In the genomic region with DNA sequence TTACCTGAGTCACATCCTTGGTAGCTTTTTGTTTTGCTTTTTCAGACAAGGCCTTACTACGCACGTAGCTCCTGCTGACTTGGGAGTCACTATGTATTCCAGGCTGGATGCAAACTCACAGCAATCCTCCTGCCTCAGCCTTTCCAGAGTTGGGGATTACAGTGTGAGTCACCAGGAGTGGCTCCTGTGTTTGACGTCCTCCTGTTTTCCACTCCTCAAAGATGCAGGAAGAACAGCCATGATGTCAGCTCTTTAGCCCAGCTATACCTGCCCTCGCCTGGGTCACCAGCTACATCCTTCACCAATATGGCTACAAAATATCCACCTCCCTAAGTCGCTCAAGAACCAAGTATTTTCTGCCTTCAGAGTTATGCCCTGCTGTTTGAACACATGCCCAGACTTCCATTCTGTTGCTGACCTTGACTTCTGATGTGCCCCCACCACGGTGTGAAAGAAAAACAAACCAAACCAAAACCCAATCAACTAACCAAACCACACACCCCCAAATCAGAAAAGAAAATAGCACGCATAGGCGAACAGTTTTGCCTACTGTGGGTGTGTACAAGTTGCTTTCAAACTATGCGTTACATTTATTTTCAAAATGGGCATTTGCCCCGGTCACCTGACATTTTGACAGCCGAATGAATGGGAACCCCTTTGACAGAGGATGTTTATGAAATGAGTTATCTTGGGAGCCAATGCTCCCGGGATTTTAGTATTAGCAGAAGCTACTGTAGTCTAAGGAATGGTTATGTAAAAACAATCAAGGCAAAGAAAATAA, we compare ENCODE assay signal across 8 mouse cellular contexts. TPM values are rescaled to one million over a fixed set of nuclear protein-coding genes. Genes with fewer than 3 reads are reported as not detected.
DNase-seq lines count a peak whose midpoint lies in the region; ATAC-seq and TF ChIP-seq lines count a peak whose summit lies in the region.

No protein-coding gene starts in this region.

- H3K36me3 ChIP-seq in liver, adult 2 months (ENCODE audit: control insufficient read depth, insufficient read depth, low read length) = no peaks in the 10 kb centered on the region
- no peaks in the 10 kb centered on the region for H3K36me3 ChIP-seq in embryonic facial prominence, embryonic 15.5 days
- no peaks in the 10 kb centered on the region for H3K36me3 ChIP-seq in intestine, postnatal 0 days (ENCODE audit: control insufficient read depth, insufficient read depth)
- no peaks in the 10 kb centered on the region for H3K36me3 ChIP-seq in neural tube, embryonic 14.5 days (ENCODE audit: control insufficient read depth, insufficient read depth, low read length)

- no peak for DNase-seq in liver, adult 2 months (ENCODE audit: extremely low read depth, low read depth, low spot score)
- no peak for DNase-seq in liver
- no peak for DNase-seq in layer of hippocampus, adult 18-20 months (ENCODE audit: low spot score in 2 of 2)

- peak overlapping the region; percentile 89 for H3K4me2 ChIP-seq in embryonic facial prominence, embryonic 15.5 days (replicated peaks)
- peak overlapping the region; percentile 99 for H3K4me2 ChIP-seq in intestine, postnatal 0 days (replicated peaks; ENCODE audit: low read depth)
- peak overlapping the region; percentile 90 for H3K4me2 ChIP-seq in neural tube, embryonic 14.5 days (ENCODE audit: low read depth, low read length)

- H3K4me1 ChIP-seq in liver, adult 2 months (ENCODE audit: control insufficient read depth, insufficient read depth, low read length) = peaks cover 10% of the 10 kb centered on the region
- peaks cover 55% of the 10 kb centered on the region for H3K4me1 ChIP-seq in embryonic facial prominence, embryonic 15.5 days
- no peaks in the 10 kb centered on the region for H3K4me1 ChIP-seq in intestine, postnatal 0 days (replicated peaks; ENCODE audit: control insufficient read depth, insufficient read depth, low read length)
- peaks cover 11% of the 10 kb centered on the region; the same call in 1 of the 2 replicates for H3K4me1 ChIP-seq in neural tube, embryonic 14.5 days (ENCODE audit: control insufficient read depth, insufficient read depth, low read length)

- H3K9ac ChIP-seq in liver, adult 2 months (ENCODE audit: low read depth, low read length) = no peak overlapping the region
- H3K9ac ChIP-seq in embryonic facial prominence, embryonic 15.5 days = peak overlapping the region; percentile 96; the same call in 1 of the 2 replicates
- H3K9ac ChIP-seq in intestine, postnatal 0 days (ENCODE audit: low read depth, low read length) = no peak overlapping the region
- H3K9ac ChIP-seq in neural tube, embryonic 14.5 days (replicated peaks; ENCODE audit: low read depth, low read length) = peak overlapping the region; percentile 90

- H3K27ac ChIP-seq in liver, adult 2 months (replicated peaks; ENCODE audit: insufficient read depth, low read depth, low read length) = no peak overlapping the region
- H3K27ac ChIP-seq in embryonic facial prominence, embryonic 15.5 days (replicated peaks) = no peak overlapping the region
- no peak overlapping the region for H3K27ac ChIP-seq in intestine, postnatal 0 days (ENCODE audit: low read depth, low read length)
- H3K27ac ChIP-seq in neural tube, embryonic 14.5 days (ENCODE audit: low read depth, low read length) = no peak overlapping the region

- H3K79me2 ChIP-seq in liver, adult 2 months (ENCODE audit: control insufficient read depth, insufficient read depth, low read length) = peaks cover 41% of the 10 kb centered on the region

- H3K27me3 ChIP-seq in liver, adult 2 months (ENCODE audit: control insufficient read depth, insufficient read depth, low read length) = no peaks in the 10 kb centered on the region
- H3K27me3 ChIP-seq in embryonic facial prominence, embryonic 15.5 days = no peaks in the 10 kb centered on the region
- H3K27me3 ChIP-seq in intestine, postnatal 0 days (replicated peaks; ENCODE audit: control insufficient read depth, insufficient read depth, low read length) = no peaks in the 10 kb centered on the region
- no peaks in the 10 kb centered on the region for H3K27me3 ChIP-seq in neural tube, embryonic 14.5 days (ENCODE audit: control insufficient read depth, insufficient read depth, low read length)

- no peak for TF ChIP-seq POLR2A in liver, adult 2 months (IDR thresholded peaks at IDR 0.05; ENCODE audit: extremely low read depth, insufficient read depth, low read length)

- 67% methylated on average over 12 of the region's 12 CpGs for WGBS in liver, adult 2 months
- WGBS in embryonic facial prominence, embryonic 15.5 days = 78% methylated on average over 12 of the region's 12 CpGs
- WGBS in intestine, postnatal 0 days = 74% methylated on average over 12 of the region's 12 CpGs
- WGBS in neural tube, embryonic 14.5 days = 83% methylated on average over 12 of the region's 12 CpGs

- no peaks in the 10 kb centered on the region for H3K9me3 ChIP-seq in embryonic facial prominence, embryonic 15.5 days (replicated peaks)
- H3K9me3 ChIP-seq in intestine, postnatal 0 days (ENCODE audit: control insufficient read depth) = no peaks in the 10 kb centered on the region
- H3K9me3 ChIP-seq in neural tube, embryonic 14.5 days (ENCODE audit: control insufficient read depth, low read length) = no peaks in the 10 kb centered on the region

- peak overlapping the region; percentile 86; the same call in 1 of the 2 replicates for H3K4me3 ChIP-seq in liver, adult 2 months (ENCODE audit: insufficient read depth, low read depth, low read length)
- peak overlapping the region; percentile 97 for H3K4me3 ChIP-seq in embryonic facial prominence, embryonic 15.5 days (replicated peaks)
- peak overlapping the region; percentile 95 for H3K4me3 ChIP-seq in intestine, postnatal 0 days (ENCODE audit: low read depth, low read length)
- H3K4me3 ChIP-seq in neural tube, embryonic 14.5 days (ENCODE audit: low read depth, low read length) = peak overlapping the region; percentile 86

- ATAC-seq in embryonic facial prominence, embryonic 15.5 days (ENCODE audit: insufficient number of reproducible peaks, low FRiP score, low TSS enrichment, low read depth) = no peak
- no peak for ATAC-seq in intestine, postnatal 0 days
- ATAC-seq in neural tube, embryonic 14.5 days (ENCODE audit: low read depth) = no peak
- no peak for ATAC-seq in frontal cortex, adult (ENCODE audit: low TSS enrichment)
- ATAC-seq in erythroid progenitor cell, adult 5-6 weeks (replicated peaks; ENCODE audit: low FRiP score, poor library complexity, severe bottlenecking) = no peak

- no peak for TF ChIP-seq CTCF in liver, adult 2 months (IDR thresholded peaks at IDR 0.05; ENCODE audit: low read depth, low read length)
- TF ChIP-seq CTCF in intestine, postnatal 0 days (IDR thresholded peaks at IDR 0.05; ENCODE audit: low read depth) = no peak

RNA-seq across cellular contexts. Expression of a gene that starts 1.6 kb away (rescaled TPM):
- 5.2 and 7.4 TPM in 2 replicates for total RNA-seq in liver, adult 2 months (2014; rRNA removed)
- 5.9 and 8.6 TPM in 2 replicates for polyA plus RNA-seq in liver, adult 2 months (2012; rRNA removed)
- 27.9 and 30.5 TPM in 2 replicates for polyA plus RNA-seq in embryonic facial prominence, embryonic 15.5 days (2015; fragmentation: Nextera tagmentation; extraction: Ambion mirVana)
- polyA plus RNA-seq in intestine, postnatal 0 days (2015; fragmentation: Nextera tagmentation; extraction: Ambion mirVana) = 10.4 and 11.8 TPM in 2 replicates
- polyA plus RNA-seq in neural tube, embryonic 14.5 days (2014; fragmentation: Nextera tagmentation; extraction: Ambion mirVana) = 32.6 and 33.3 TPM in 2 replicates
- 100 to 1,000 TPM; 111 to 130 TPM for total RNA-seq in layer of hippocampus, adult 18-20 months (2021)
- 3.8 and 19.1 TPM in 2 replicates for total RNA-seq in erythroid progenitor cell, adult 5-6 weeks (2015; ENCODE audit: low replicate concordance)
- 5.8 and 9.1 TPM in 2 replicates for total RNA-seq in erythroid progenitor cell, adult 5-6 weeks (2017; ENCODE audit: low replicate concordance)

RNA-seq across cellular contexts. Expression of a gene that starts 11.9 kb away (rescaled TPM):
- total RNA-seq in liver, adult 2 months (2014; rRNA removed) = 10.0 and 11.4 TPM in 2 replicates
- 6.8 and 8.3 TPM in 2 replicates for polyA plus RNA-seq in liver, adult 2 months (2012; rRNA removed)
- 35.5 and 40.6 TPM in 2 replicates for polyA plus RNA-seq in embryonic facial prominence, embryonic 15.5 days (2015; fragmentation: Nextera tagmentation; extraction: Ambion mirVana)
- polyA plus RNA-seq in intestine, postnatal 0 days (2015; fragmentation: Nextera tagmentation; extraction: Ambion mirVana) = 46.8 and 48.3 TPM in 2 replicates
- polyA plus RNA-seq in neural tube, embryonic 14.5 days (2014; fragmentation: Nextera tagmentation; extraction: Ambion mirVana) = 24.2 and 27.8 TPM in 2 replicates
- 10 to 100 TPM; 42.5 to 48.2 TPM for total RNA-seq in layer of hippocampus, adult 18-20 months (2021)
- 15.1 and 24.7 TPM in 2 replicates for total RNA-seq in erythroid progenitor cell, adult 5-6 weeks (2015; ENCODE audit: low replicate concordance)
- total RNA-seq in erythroid progenitor cell, adult 5-6 weeks (2017; ENCODE audit: low replicate concordance) = 6.4 and 8.9 TPM in 2 replicates

Comparison
In these comparisons a context has a peak if more than half of its experiments do, and no peak if none do; other contexts are left out.
1. H3K9ac ChIP-seq: peak in embryonic facial prominence, embryonic 15.5 days (single experiment) and neural tube, embryonic 14.5 days (single experiment); none in liver, adult 2 months (single experiment) and intestine, postnatal 0 days (single experiment).
2. Peak in every context shown above with its lines, with median percentiles within 50 percentile points of each other: H3K4me3 ChIP-seq and H3K4me2 ChIP-seq.